Mouse (Mus musculus): Measurements from ENCODE around the gene Dtx4. TPM values are rescaled to one million over a fixed set of nuclear protein-coding genes. Genes with fewer than 3 reads are reported as not detected.

Gene Dtx4
- total and polyA plus RNA-seq, 2 experiments from 2014 or later: 24.6 to 54.7 TPM

DNA sequence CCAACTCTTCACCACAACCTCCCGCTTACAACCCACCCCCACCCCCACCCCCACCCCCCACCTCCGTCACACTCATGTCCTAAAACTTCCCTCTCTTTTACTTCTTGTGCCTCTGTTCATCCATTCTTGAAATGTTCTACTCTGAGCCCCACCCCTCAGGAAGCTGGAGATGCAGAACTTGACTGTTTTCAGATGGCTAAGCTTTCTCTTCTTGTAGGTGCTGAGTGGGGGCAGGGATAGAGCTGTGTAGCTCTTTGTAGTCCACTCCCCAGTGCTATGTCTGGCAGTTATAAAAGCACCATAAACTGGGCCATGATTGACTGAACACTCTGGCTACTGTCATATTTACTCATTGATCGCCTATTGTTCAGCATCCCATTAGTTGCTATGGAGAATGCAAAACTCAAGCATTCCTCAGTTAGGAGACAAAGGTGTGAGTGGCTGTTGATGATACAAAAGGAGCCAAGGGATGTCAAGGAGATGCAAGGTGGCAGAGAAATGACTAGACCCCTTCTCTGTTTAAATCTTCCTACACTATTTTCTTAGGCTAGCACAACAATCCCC lies 6.2 kb downstream of the Dtx4 start:
- DNase-seq (ENCODE audit: low spot score) (no peak), ATAC-seq (no peak)
- WGBS: 13% methylated on average over 3 of the region's 3 CpGs
- H3K4me3 ChIP-seq (ENCODE audit: low read length): no peak overlapping the region
- no peak for TF ChIP-seq CTCF (IDR thresholded peaks at IDR 0.05; ENCODE audit: low read depth)
- no peak overlapping the region for H3K4me2 ChIP-seq (ENCODE audit: low read depth, low read length)
- peaks cover 19% of the 10 kb centered on the region for H3K36me3 ChIP-seq (ENCODE audit: insufficient read depth, low read length)
- H3K27ac ChIP-seq: no peak overlapping the region
- no peaks in the 10 kb centered on the region for H3K27me3 ChIP-seq (ENCODE audit: insufficient read depth, low read length)
- peaks cover 30% of the 10 kb centered on the region for H3K4me1 ChIP-seq (ENCODE audit: insufficient read depth, low read length)
- H3K9me3 ChIP-seq (ENCODE audit: low read length): no peaks in the 10 kb centered on the region
- H3K9ac ChIP-seq (replicated peaks; ENCODE audit: low read length): no peak overlapping the region

DNA sequence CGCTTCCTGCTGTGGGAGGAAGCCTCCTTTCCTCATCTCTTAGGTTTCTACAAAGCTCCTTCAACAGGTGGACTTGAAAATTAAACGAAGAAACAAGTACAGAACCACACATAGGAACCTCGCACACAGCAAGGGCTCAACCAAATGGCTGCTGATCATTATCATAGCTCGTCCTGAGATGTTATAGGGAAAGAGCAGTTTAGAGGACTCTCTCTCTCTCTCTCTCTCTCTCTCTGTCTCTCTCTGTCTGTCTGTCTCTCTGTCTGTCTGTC lies 7.1 kb downstream of the Dtx4 start:
- H3K27ac ChIP-seq: peak overlapping the region; percentile 54; the same call in 1 of the 2 replicates
- WGBS: 14% methylated on average over 4 of the region's 4 CpGs
- peaks cover 19% of the 10 kb centered on the region for H3K36me3 ChIP-seq (ENCODE audit: insufficient read depth, low read length)
- no peaks in the 10 kb centered on the region for H3K9me3 ChIP-seq (ENCODE audit: low read length)
- H3K4me2 ChIP-seq (ENCODE audit: low read depth, low read length): no peak overlapping the region
- no peak overlapping the region for H3K9ac ChIP-seq (replicated peaks; ENCODE audit: low read length)
- no peak overlapping the region for H3K4me3 ChIP-seq (ENCODE audit: low read length)
- TF ChIP-seq CTCF (IDR thresholded peaks at IDR 0.05; ENCODE audit: low read depth): no peak
- H3K4me1 ChIP-seq (ENCODE audit: insufficient read depth, low read length): peaks cover 30% of the 10 kb centered on the region
- ATAC-seq (no peak), DNase-seq (ENCODE audit: low spot score) (no peak)
- H3K27me3 ChIP-seq (ENCODE audit: insufficient read depth, low read length): no peaks in the 10 kb centered on the region

DNA sequence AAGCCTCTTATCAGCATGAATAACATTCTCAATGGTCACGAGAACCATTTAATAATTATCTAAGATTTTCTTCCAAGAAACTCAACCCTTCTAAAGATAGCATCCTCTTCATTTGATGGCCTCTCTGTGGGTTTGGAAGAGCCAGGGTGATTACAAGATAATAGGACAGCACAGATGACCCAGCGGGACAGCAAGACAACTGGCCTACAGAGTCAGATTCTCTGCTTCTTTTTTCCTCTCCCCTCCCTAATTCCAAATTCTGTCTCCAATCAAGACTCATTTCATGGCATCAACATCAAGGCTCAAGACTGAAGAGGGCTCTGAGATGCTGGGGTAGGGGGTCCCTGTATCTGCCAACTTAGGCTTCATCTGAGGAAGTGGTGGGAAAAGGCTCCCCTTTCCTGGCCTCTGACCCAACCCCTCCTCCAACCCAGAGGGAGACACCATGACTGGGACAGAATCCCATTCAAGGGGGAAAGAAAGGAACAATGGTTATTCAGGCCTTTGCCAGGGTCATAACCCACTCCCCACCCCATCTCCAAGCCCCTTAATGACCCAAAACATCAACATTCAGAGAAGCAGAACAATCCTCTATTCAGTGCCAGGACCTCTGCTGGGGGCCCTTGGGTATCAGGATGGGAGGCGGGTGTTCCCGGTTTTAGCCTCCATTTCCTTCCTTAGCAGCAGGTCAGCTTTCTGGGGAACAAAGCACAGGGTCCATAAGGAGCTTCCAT lies 7.6 kb downstream of the Dtx4 start:
- Histone ChIP-seq H3K4me2 (ENCODE audit: low read depth, low read length) (no peak overlapping the region), H3K4me1 (ENCODE audit: insufficient read depth, low read length) (peaks cover 35% of the 10 kb centered on the region), H3K27ac (peak overlapping the region; percentile 54; the same call in 1 of the 2 replicates), H3K4me3 (ENCODE audit: low read length) (no peak overlapping the region), H3K9me3 (ENCODE audit: low read length) (no peaks in the 10 kb centered on the region), H3K36me3 (ENCODE audit: insufficient read depth, low read length) (peaks cover 19% of the 10 kb centered on the region), H3K9ac (replicated peaks; ENCODE audit: low read length) (no peak overlapping the region), H3K27me3 (ENCODE audit: insufficient read depth, low read length) (no peaks in the 10 kb centered on the region)
- peak; percentile 10; the same call in 1 of the 2 replicates for ATAC-seq
- DNase-seq (ENCODE audit: low spot score): peak; percentile 41
- WGBS: 30% methylated on average over 4 of the region's 4 CpGs
- TF ChIP-seq CTCF (IDR thresholded peaks at IDR 0.05; ENCODE audit: low read depth): no peak

DNA sequence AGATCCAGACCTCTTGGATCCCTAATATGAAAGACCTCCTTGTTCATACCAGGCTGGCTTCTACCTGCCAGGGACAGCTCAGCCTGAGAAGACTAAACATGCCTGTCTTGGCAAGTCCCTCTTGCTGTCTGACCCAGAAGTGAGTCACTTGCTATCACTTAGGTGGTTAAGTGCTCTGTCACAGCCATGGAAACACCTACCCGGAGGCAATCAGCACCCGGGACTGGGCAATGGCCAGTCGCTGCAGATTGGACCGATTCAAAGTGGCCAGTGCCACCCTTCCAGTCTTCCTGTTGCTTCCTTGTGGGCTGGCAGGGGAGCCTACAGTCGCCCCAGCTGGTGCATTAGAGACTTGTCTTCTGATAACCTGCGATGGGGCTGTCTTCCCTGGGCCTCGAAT lies 9.6 kb downstream of the Dtx4 start:
- no peak overlapping the region for H3K4me3 ChIP-seq (ENCODE audit: low read length)
- H3K4me1 ChIP-seq (ENCODE audit: insufficient read depth, low read length): peaks cover 27% of the 10 kb centered on the region
- WGBS: 69% methylated on average over 7 of the region's 7 CpGs
- no peak overlapping the region for H3K4me2 ChIP-seq (ENCODE audit: low read depth, low read length)
- DNase-seq (ENCODE audit: low spot score): no peak
- ATAC-seq: no peak
- no peak for TF ChIP-seq CTCF (IDR thresholded peaks at IDR 0.05; ENCODE audit: low read depth)
- H3K9me3 ChIP-seq (ENCODE audit: low read length): no peaks in the 10 kb centered on the region
- H3K27ac ChIP-seq: no peak overlapping the region; the same call in 1 of the 2 replicates
- H3K36me3 ChIP-seq (ENCODE audit: insufficient read depth, low read length): peaks cover 19% of the 10 kb centered on the region
- no peak overlapping the region for H3K9ac ChIP-seq (replicated peaks; ENCODE audit: low read length)
- no peaks in the 10 kb centered on the region for H3K27me3 ChIP-seq (ENCODE audit: insufficient read depth, low read length)

DNA sequence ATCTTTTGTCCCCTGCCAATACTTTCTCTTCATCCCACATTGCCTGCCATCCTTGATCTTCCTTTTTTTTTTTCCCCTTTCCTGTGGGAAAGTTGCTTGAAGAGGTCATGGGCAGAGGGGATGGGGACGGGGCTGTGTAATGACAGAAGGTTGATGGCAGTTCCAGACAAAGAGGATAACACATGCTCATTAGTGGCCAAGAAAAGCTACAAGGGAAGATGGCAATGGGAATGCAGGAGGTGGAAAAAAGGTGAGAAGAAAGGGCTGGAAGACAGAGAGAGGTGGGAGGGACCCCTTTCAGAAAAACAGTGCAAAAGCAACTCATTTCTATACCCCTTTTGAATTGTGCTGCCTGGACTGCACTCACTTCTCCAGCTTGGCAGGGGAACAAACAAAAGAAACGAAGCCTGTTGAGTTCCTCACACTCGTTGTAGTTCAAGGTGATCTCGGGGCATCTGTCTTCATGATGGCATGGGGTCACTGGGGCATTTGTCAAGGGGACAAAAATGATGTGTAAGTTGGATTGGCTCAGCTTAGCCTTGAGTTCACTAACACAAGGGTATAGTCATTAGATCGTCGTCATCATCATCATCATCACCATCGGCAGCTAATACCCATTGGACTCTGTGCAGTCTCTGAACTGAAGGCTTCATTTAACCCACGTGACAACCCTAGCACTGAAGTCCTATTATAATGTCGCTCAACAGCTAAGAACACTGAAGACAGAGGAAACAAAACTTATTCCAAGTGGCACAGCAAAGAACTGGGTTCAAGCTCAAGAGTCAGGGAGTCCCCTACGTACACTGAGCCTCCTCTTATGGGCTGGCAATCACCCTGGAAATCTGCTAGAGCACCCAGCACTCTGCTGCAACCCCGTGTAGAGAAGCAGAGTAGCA lies 11.3 kb downstream of the Dtx4 start:
- peak overlapping the region; percentile 67 for H3K27ac ChIP-seq
- no peak overlapping the region for H3K4me2 ChIP-seq (ENCODE audit: low read depth, low read length)
- H3K36me3 ChIP-seq (ENCODE audit: insufficient read depth, low read length): peaks cover 31% of the 10 kb centered on the region
- TF ChIP-seq CTCF (IDR thresholded peaks at IDR 0.05; ENCODE audit: low read depth): no peak
- H3K27me3 ChIP-seq (ENCODE audit: insufficient read depth, low read length): no peaks in the 10 kb centered on the region
- WGBS: 12% methylated on average over 11 of the region's 11 CpGs
- ATAC-seq: no peak; the same call in 1 of the 2 replicates
- H3K4me1 ChIP-seq (ENCODE audit: insufficient read depth, low read length): peaks cover 18% of the 10 kb centered on the region
- no peaks in the 10 kb centered on the region for H3K9me3 ChIP-seq (ENCODE audit: low read length)
- no peak for DNase-seq (ENCODE audit: low spot score)
- no peak overlapping the region for H3K4me3 ChIP-seq (ENCODE audit: low read length)
- no peak overlapping the region for H3K9ac ChIP-seq (replicated peaks; ENCODE audit: low read length)

DNA sequence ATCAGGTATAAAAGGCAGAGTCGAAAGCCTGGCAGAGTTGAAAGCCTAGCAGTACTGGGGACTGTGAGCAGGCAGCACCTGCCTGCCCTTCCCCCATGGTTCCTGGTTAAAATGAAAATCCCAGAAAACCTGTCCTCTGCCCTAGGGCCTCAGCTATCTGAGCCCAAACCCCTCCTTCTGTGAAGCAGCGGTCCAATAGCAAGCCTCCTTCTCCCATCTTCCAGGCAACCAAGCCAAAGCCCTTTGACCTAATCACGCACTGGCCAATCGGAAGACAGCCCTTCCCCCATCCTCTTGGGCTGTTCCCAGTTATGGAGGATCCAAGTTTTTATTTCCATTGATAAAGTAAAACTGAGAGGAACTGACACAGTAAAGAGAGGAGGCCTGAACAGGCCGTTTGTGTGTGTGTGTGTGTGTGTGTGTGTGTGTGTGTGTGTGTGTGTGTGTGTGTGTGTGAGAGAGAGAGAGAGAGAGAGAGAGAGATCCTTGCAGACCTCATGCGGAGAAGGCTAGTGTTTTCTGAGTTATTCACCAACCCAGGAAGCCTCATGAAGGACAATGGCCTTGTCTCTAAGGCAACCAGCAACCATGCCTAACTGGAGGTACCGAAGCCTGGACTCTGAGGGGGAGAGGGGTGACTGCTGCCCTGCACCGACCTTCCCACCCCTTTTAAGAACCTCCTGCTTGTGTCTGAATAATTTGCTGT lies 12.1 kb downstream of the Dtx4 start:
- H3K4me2 ChIP-seq (ENCODE audit: low read depth, low read length): no peak overlapping the region
- DNase-seq (ENCODE audit: low spot score): peak; percentile 72
- peaks cover 17% of the 10 kb centered on the region for H3K4me1 ChIP-seq (ENCODE audit: insufficient read depth, low read length)

More for the DNA sequence above, 12.1 kb downstream of the Dtx4 start:
- no peak overlapping the region for H3K9ac ChIP-seq (replicated peaks; ENCODE audit: low read length)
- H3K36me3 ChIP-seq (ENCODE audit: insufficient read depth, low read length): peaks cover 36% of the 10 kb centered on the region
- ATAC-seq: peak; percentile 80
- no peak for TF ChIP-seq CTCF (IDR thresholded peaks at IDR 0.05; ENCODE audit: low read depth)
- no peak overlapping the region for H3K4me3 ChIP-seq (ENCODE audit: low read length)
- peak overlapping the region; percentile 67 for H3K27ac ChIP-seq
- H3K27me3 ChIP-seq (ENCODE audit: insufficient read depth, low read length): no peaks in the 10 kb centered on the region
- H3K9me3 ChIP-seq (ENCODE audit: low read length): no peaks in the 10 kb centered on the region
- 14% methylated on average over 8 of the region's 8 CpGs for WGBS

All from hindbrain, postnatal 0 days (tissue).